11 mouse cellular contexts compared by ENCODE assay signal in genomic region chr7:121601697-121602096, GRCm38 (mm10).
A peak's percentile ranks its signal among the peaks of the same experiment; 100 is the strongest.
DNase-seq lines count a peak whose midpoint lies in the region; ATAC-seq lines count a peak whose summit lies in the region.
"Had no signal": no experiment of that assay in that cellular context is flagged by ENCODE, and none has a peak within 500 bp of the region (broad histone marks: within the 10 kb centered on the region; RNA-seq: fewer than 3 reads in every experiment).

No protein-coding gene starts in this region.

- H3K4me1 ChIP-seq in forebrain, embryonic 10.5 days: no peaks in the 10 kb centered on the region
- no peaks in the 10 kb centered on the region for H3K4me1 ChIP-seq in forebrain, embryonic 13.5 days
- H3K4me1 ChIP-seq in liver, embryonic 12.5 days: no peaks in the 10 kb centered on the region
- H3K4me1 ChIP-seq: embryonic facial prominence, embryonic 13.5 days; limb, embryonic 13.5 days had no signal

- no peak for ATAC-seq in forebrain, embryonic 13.5 days
- no peak for ATAC-seq in liver, embryonic 12.5 days

- no peaks in the 10 kb centered on the region for H3K27me3 ChIP-seq in forebrain, embryonic 10.5 days (ENCODE audit: poor library complexity, severe bottlenecking)
- H3K27me3 ChIP-seq in forebrain, embryonic 13.5 days: peaks cover 3% of the 10 kb centered on the region; the same call in 1 of the 2 replicates
- no peaks in the 10 kb centered on the region for H3K27me3 ChIP-seq in liver, embryonic 12.5 days (replicated peaks)
- H3K27me3 ChIP-seq: embryonic facial prominence, embryonic 13.5 days; limb, embryonic 13.5 days had no signal

- no peaks in the 10 kb centered on the region for H3K36me3 ChIP-seq in forebrain, embryonic 10.5 days (replicated peaks)
- no peaks in the 10 kb centered on the region for H3K36me3 ChIP-seq in forebrain, embryonic 13.5 days (ENCODE audit: poor library complexity, severe bottlenecking)
- no peaks in the 10 kb centered on the region for H3K36me3 ChIP-seq in liver, embryonic 12.5 days
- H3K36me3 ChIP-seq: embryonic facial prominence, embryonic 13.5 days; limb, embryonic 13.5 days had no signal

- 40% methylated on average over 4 of the region's 4 CpGs for WGBS in forebrain, embryonic 10.5 days
- WGBS in forebrain, embryonic 13.5 days: 27% methylated on average over 4 of the region's 4 CpGs
- WGBS in liver, embryonic 12.5 days (ENCODE audit: insufficient replicate concordance): 30% methylated on average over 4 of the region's 4 CpGs

- peak; percentile 37 for DNase-seq in forebrain, embryonic 10.5 days (ENCODE audit: extremely low spot score, low spot score)
- peak; percentile 22 for DNase-seq in liver
- DNase-seq in NIH3T3 (ENCODE audit: low read depth): peak; percentile 72
- DNase-seq in hindlimb bud, embryonic 11.5 days (ENCODE audit: extremely low spot score, low read depth, low spot score): peak; percentile 35
- DNase-seq in cerebellum, adult 11-12 months: no peak
- DNase-seq in T-cell, adult 2 months (ENCODE audit: low spot score): no peak
- DNase-seq: gastrocnemius, postnatal 36 days had no signal

- H3K9ac ChIP-seq in forebrain, embryonic 13.5 days: no peak overlapping the region
- no peak overlapping the region for H3K9ac ChIP-seq in liver, embryonic 12.5 days
- H3K9ac ChIP-seq: embryonic facial prominence, embryonic 13.5 days; limb, embryonic 13.5 days had no signal

- no peaks in the 10 kb centered on the region for H3K9me3 ChIP-seq in forebrain, embryonic 10.5 days
- no peaks in the 10 kb centered on the region for H3K9me3 ChIP-seq in forebrain, embryonic 13.5 days (replicated peaks)
- no peaks in the 10 kb centered on the region for H3K9me3 ChIP-seq in liver, embryonic 12.5 days (replicated peaks)
- H3K9me3 ChIP-seq: embryonic facial prominence, embryonic 13.5 days; limb, embryonic 13.5 days had no signal

- H3K27ac ChIP-seq in forebrain, embryonic 10.5 days: no peak overlapping the region
- H3K27ac ChIP-seq in forebrain, embryonic 13.5 days: no peak overlapping the region
- H3K27ac ChIP-seq in liver, embryonic 12.5 days: no peak overlapping the region
- H3K27ac ChIP-seq: embryonic facial prominence, embryonic 13.5 days; limb, embryonic 13.5 days had no signal

- no peak overlapping the region for H3K4me2 ChIP-seq in forebrain, embryonic 13.5 days
- H3K4me2 ChIP-seq in liver, embryonic 12.5 days: no peak overlapping the region
- H3K4me2 ChIP-seq: embryonic facial prominence, embryonic 13.5 days; limb, embryonic 13.5 days had no signal

- H3K4me3 ChIP-seq in forebrain, embryonic 10.5 days: no peak overlapping the region
- no peak overlapping the region for H3K4me3 ChIP-seq in forebrain, embryonic 13.5 days
- H3K4me3 ChIP-seq in liver, embryonic 12.5 days: no peak overlapping the region
- H3K4me3 ChIP-seq: embryonic facial prominence, embryonic 13.5 days; limb, embryonic 13.5 days had no signal

Comparison
In these comparisons a context has a peak if more than half of its experiments do, and no peak if none do; other contexts are left out.
1. DNase-seq: peak in forebrain, embryonic 10.5 days (single experiment), liver (single experiment), NIH3T3 (single experiment) and hindlimb bud, embryonic 11.5 days (single experiment); none in cerebellum, adult 11-12 months (single experiment) and T-cell, adult 2 months (single experiment).